Mouse (Mus musculus): ENCODE results near the gene Glis1.
"Not testable (repeated sequence)": the region's sequence is repeated elsewhere in the genome, so short reads cannot be mapped to it uniquely, and the experiment has no call there.

Gene Glis1

GRCm38 (mm10) chr4:107580883-107581282 is 146.5 kb downstream of the Glis1 start:
- no peak for DNase-seq

GRCm38 (mm10) chr4:107586391-107586790 is 152.0 kb downstream of the Glis1 start:
- DNase-seq, result no peak

GRCm38 (mm10) chr4:107588637-107589036 is 154.2 kb downstream of the Glis1 start:
- no peak for DNase-seq

GRCm38 (mm10) chr4:107589046-107589445 is 154.7 kb downstream of the Glis1 start:
- DNase-seq, result no peak

- DNase-seq, result no peak
Measured at GRCm38 (mm10) chr4:107590805-107591534, 156.6 kb downstream of the Glis1 start.

- DNase-seq, result peak in 1 of 2 experiments; percentile 29
Measured at GRCm38 (mm10) chr4:107593426-107593825, 159.0 kb downstream of the Glis1 start.

GRCm38 (mm10) chr4:107597226-107597897 is 163.0 kb downstream of the Glis1 start:
- no peak for DNase-seq

- DNase-seq, result no peak
Measured at GRCm38 (mm10) chr4:107597898-107598580, 163.6 kb downstream of the Glis1 start.

GRCm38 (mm10) chr4:107598581-107598958 is 164.2 kb downstream of the Glis1 start:
- DNase-seq, result not testable (repeated sequence)

- DNase-seq, result no peak
Measured at GRCm38 (mm10) chr4:107602284-107602683, 167.9 kb downstream of the Glis1 start.

GRCm38 (mm10) chr4:107602787-107603186 is 168.4 kb downstream of the Glis1 start:
- DNase-seq, result peak; percentile 49 to 63

- no peak for DNase-seq
Measured at GRCm38 (mm10) chr4:107603208-107603607, 168.8 kb downstream of the Glis1 start.

- no peak for DNase-seq
Measured at GRCm38 (mm10) chr4:107605964-107606602, 171.7 kb downstream of the Glis1 start.

- no peak for DNase-seq
Measured at GRCm38 (mm10) chr4:107609775-107610174, 175.4 kb downstream of the Glis1 start.

GRCm38 (mm10) chr4:107611888-107612650 is 177.7 kb downstream of the Glis1 start:
- DNase-seq, result no peak

- peak; percentile 31 to 37 for DNase-seq
Measured at GRCm38 (mm10) chr4:107617596-107618230, 183.3 kb downstream of the Glis1 start.

- no peak for DNase-seq
Measured at GRCm38 (mm10) chr4:107619487-107619886, 185.1 kb downstream of the Glis1 start.

- DNase-seq, result no peak
Measured at GRCm38 (mm10) chr4:107621366-107621765, 187.0 kb downstream of the Glis1 start.

- peak in 1 of 2 experiments; percentile 11 for DNase-seq
Measured at GRCm38 (mm10) chr4:107622296-107622695, 187.9 kb downstream of the Glis1 start.

- peak in 1 of 2 experiments; percentile 9 for DNase-seq
Measured at GRCm38 (mm10) chr4:107623916-107624315, 189.5 kb downstream of the Glis1 start.

- peak in 1 of 2 experiments; percentile 18 for DNase-seq
Measured at GRCm38 (mm10) chr4:107624951-107625350, 190.6 kb downstream of the Glis1 start.

- no peak for DNase-seq
Measured at GRCm38 (mm10) chr4:107628226-107628625, 193.8 kb downstream of the Glis1 start.
